Mouse (Mus musculus): ENCODE measurements around the gene Etv5.

The Etv5 gene

GRCm38 (mm10) chr16:22341236-22341671, 98.3 kb downstream of the Etv5 start:
- POLR2A ChIA-PET = interaction anchor here in 1 of 4 experiments (1.8 kb wide), 1 partner anchor 65 kb away, joined by 3 read pairs; no protein-coding TSS in a partner anchor
- CTCF ChIA-PET = no interaction called here

- POLR2A ChIA-PET = interaction anchor here in 2 of 4 experiments (0.6 to 1.5 kb wide), 4 partner anchors 11 to 470 kb away, joined by 3 to 4 read pairs (median 3); no protein-coding TSS in a partner anchor
Observed at GRCm38 (mm10) chr16:22335781-22336180, 103.7 kb downstream of the Etv5 start.

More at GRCm38 (mm10) chr16:22335781-22336180, 103.7 kb downstream of the Etv5 start:
- CTCF ChIA-PET = interaction anchor here in 1 of 4 experiments (0.6 kb wide), 1 partner anchor 274 kb away, joined by 4 read pairs; no protein-coding TSS in a partner anchor

Measured in embryonic stem cell, embryonic (primary cell).